In the genomic region with DNA sequence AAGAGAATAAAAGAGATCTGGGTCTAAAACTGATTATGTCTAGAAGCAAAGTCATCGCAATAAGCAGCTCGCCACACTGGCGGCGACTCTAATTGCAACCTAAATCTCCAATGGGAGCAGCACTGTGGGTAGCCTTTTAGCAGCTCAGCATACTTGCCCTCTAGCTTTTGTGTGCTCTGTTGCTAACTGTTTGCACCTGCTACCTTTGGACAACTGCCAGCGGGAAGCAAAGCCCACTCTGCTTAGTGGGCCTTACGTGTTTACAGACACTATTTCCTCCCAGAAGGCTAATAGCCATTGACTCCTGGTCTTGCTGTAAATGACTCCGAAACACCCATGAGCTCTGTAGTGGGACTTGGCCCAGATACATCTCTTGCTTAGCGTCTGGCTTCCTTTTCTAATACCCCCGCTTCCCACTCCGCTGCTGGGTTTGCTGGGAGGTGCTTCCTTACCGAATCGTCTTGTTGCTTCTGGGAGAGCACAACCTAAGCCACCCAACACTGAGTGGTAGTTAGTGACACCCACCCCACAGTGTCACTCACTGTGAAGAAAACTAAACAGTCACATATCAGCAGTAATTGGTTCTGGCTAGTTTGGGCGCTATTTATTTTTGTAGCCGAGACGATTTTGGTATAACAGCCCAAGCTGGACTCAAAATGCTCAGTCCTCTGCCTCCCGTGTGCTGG, we compare ENCODE assay signal across 9 mouse cellular contexts. TPM values are rescaled to one million over a fixed set of nuclear protein-coding genes. Genes with fewer than 3 reads are reported as not detected.
DNase-seq lines count a peak whose midpoint lies in the region; ATAC-seq and TF ChIP-seq lines count a peak whose summit lies in the region.
"Had no signal": no experiment of that assay in that cellular context is flagged by ENCODE, and none has a peak within 500 bp of the region (broad histone marks: within the 10 kb centered on the region; RNA-seq: fewer than 3 reads in every experiment).

No protein-coding gene starts in this region.

- no peak overlapping the region for H3K9ac ChIP-seq in embryonic facial prominence, embryonic 11.5 days (replicated peaks; ENCODE audit: low read length)
- no peak overlapping the region for H3K9ac ChIP-seq in hindbrain, embryonic 13.5 days
- no peak overlapping the region for H3K9ac ChIP-seq in midbrain, embryonic 14.5 days (replicated peaks; ENCODE audit: low read length)
- H3K9ac ChIP-seq: liver, embryonic 12.5 days had no signal

- H3K27ac ChIP-seq in layer of hippocampus, adult 2 months = 0 out of 2 replicates have a peak overlapping the region, but pooled peaks have one; percentile 14
- H3K27ac ChIP-seq in embryonic facial prominence, embryonic 11.5 days (replicated peaks; ENCODE audit: low read depth, low read length) = no peak overlapping the region
- H3K27ac ChIP-seq in hindbrain, embryonic 13.5 days = peak overlapping the region; percentile 73
- peak overlapping the region; percentile 46; the same call in 1 of the 2 replicates for H3K27ac ChIP-seq in midbrain, embryonic 14.5 days (replicated peaks; ENCODE audit: low read depth, low read length)
- H3K27ac ChIP-seq: liver, embryonic 12.5 days had no signal

- no peaks in the 10 kb centered on the region for H3K36me3 ChIP-seq in embryonic facial prominence, embryonic 11.5 days (replicated peaks; ENCODE audit: control insufficient read depth, insufficient read depth, low read depth, low read length)
- no peaks in the 10 kb centered on the region for H3K36me3 ChIP-seq in hindbrain, embryonic 13.5 days
- H3K36me3 ChIP-seq in midbrain, embryonic 14.5 days (ENCODE audit: control insufficient read depth, insufficient read depth, low read length) = no peaks in the 10 kb centered on the region
- H3K36me3 ChIP-seq: liver, embryonic 12.5 days had no signal

- no peaks in the 10 kb centered on the region for H3K9me3 ChIP-seq in embryonic facial prominence, embryonic 11.5 days (replicated peaks; ENCODE audit: control insufficient read depth, low read length)
- no peaks in the 10 kb centered on the region for H3K9me3 ChIP-seq in hindbrain, embryonic 13.5 days
- H3K9me3 ChIP-seq in midbrain, embryonic 14.5 days (ENCODE audit: control insufficient read depth, low read length) = no peaks in the 10 kb centered on the region
- H3K9me3 ChIP-seq: liver, embryonic 12.5 days had no signal

- DNase-seq in layer of hippocampus, adult 2 months (ENCODE audit: low spot score in 2 of 2) = peak in 1 of 2 experiments; percentile 12
- DNase-seq in layer of hippocampus, adult 9-10 months (ENCODE audit: low spot score) = no peak
- DNase-seq in embryonic facial prominence, embryonic 11.5 days (ENCODE audit: low spot score) = peak; percentile 38
- peak; percentile 83 for DNase-seq in midbrain, embryonic 14.5 days
- DNase-seq in adrenal gland, postnatal 36 days = no peak
- DNase-seq in spleen, postnatal 14 days (ENCODE audit: low spot score in 2 of 2) = no peak
- DNase-seq in frontal cortex, adult 2 months (ENCODE audit: extremely low spot score in 1 of 2, low spot score in 1 of 2) = no peak

- no peak for TF ChIP-seq CTCF in layer of hippocampus, adult 2 months (conservative IDR thresholded peaks at IDR 0.05)

- no peak overlapping the region for H3K4me2 ChIP-seq in embryonic facial prominence, embryonic 11.5 days (ENCODE audit: low read depth, low read length)
- peak overlapping the region; percentile 17; the same call in 1 of the 2 replicates for H3K4me2 ChIP-seq in hindbrain, embryonic 13.5 days
- peak overlapping the region; percentile 9; the same call in 1 of the 2 replicates for H3K4me2 ChIP-seq in midbrain, embryonic 14.5 days (ENCODE audit: low read length)
- H3K4me2 ChIP-seq: liver, embryonic 12.5 days had no signal

- WGBS in embryonic facial prominence, embryonic 11.5 days = 63% methylated on average over 16 of the region's 16 CpGs
- WGBS in hindbrain, embryonic 13.5 days = 47% methylated on average over 16 of the region's 16 CpGs
- 52% methylated on average over 16 of the region's 16 CpGs for WGBS in midbrain, embryonic 14.5 days

- H3K27me3 ChIP-seq in embryonic facial prominence, embryonic 11.5 days (ENCODE audit: control insufficient read depth, insufficient read depth, low read length) = no peaks in the 10 kb centered on the region
- H3K27me3 ChIP-seq in hindbrain, embryonic 13.5 days = no peaks in the 10 kb centered on the region
- no peaks in the 10 kb centered on the region for H3K27me3 ChIP-seq in midbrain, embryonic 14.5 days (ENCODE audit: control insufficient read depth, insufficient read depth, low read length)
- H3K27me3 ChIP-seq: liver, embryonic 12.5 days had no signal

- no peaks in the 10 kb centered on the region for H3K4me1 ChIP-seq in embryonic facial prominence, embryonic 11.5 days (ENCODE audit: control insufficient read depth, insufficient read depth, low read length)
- H3K4me1 ChIP-seq in hindbrain, embryonic 13.5 days (replicated peaks) = peaks cover 12% of the 10 kb centered on the region; the same call in 1 of the 2 replicates
- peaks cover 5% of the 10 kb centered on the region; the same call in 1 of the 2 replicates for H3K4me1 ChIP-seq in midbrain, embryonic 14.5 days (ENCODE audit: control insufficient read depth, insufficient read depth, low read length)
- H3K4me1 ChIP-seq: liver, embryonic 12.5 days had no signal

- no peak overlapping the region for H3K4me3 ChIP-seq in layer of hippocampus, adult 2 months
- no peak overlapping the region for H3K4me3 ChIP-seq in embryonic facial prominence, embryonic 11.5 days (ENCODE audit: low read depth, low read length)
- no peak overlapping the region for H3K4me3 ChIP-seq in hindbrain, embryonic 13.5 days
- no peak overlapping the region for H3K4me3 ChIP-seq in midbrain, embryonic 14.5 days (replicated peaks; ENCODE audit: low read depth, low read length)
- H3K4me3 ChIP-seq: liver, embryonic 12.5 days had no signal

- ATAC-seq in embryonic facial prominence, embryonic 11.5 days (replicated peaks; ENCODE audit: insufficient number of reproducible peaks, low FRiP score, low TSS enrichment, low read depth) = no peak; the same call in 1 of the 2 replicates
- peak; percentile 92 for ATAC-seq in hindbrain, embryonic 13.5 days (ENCODE audit: low FRiP score)
- ATAC-seq in midbrain, embryonic 14.5 days (ENCODE audit: low FRiP score, low TSS enrichment) = peak; percentile 76
- ATAC-seq: liver, embryonic 12.5 days had no signal

RNA-seq across cellular contexts. Expression of a gene that starts 28.1 kb away (rescaled TPM):
- total RNA-seq in layer of hippocampus, adult 2 months (2021) = 100 to 1,000 TPM; 130 to 131 TPM
- polyA plus RNA-seq in embryonic facial prominence, embryonic 11.5 days (2014; fragmentation: Nextera tagmentation; extraction: Ambion mirVana) = 171 and 179 TPM in 2 replicates
- polyA plus RNA-seq in hindbrain, embryonic 13.5 days (2015; fragmentation: Nextera tagmentation; extraction: Ambion mirVana) = 210 and 215 TPM in 2 replicates
- 199 and 214 TPM in 2 replicates for polyA plus RNA-seq in midbrain, embryonic 14.5 days (2014; fragmentation: Nextera tagmentation; extraction: Ambion mirVana)
- 10 to 100 TPM in 1 of 2 experiments, 1 to 10 TPM in 1; 9.2 to 16.0 TPM for total RNA-seq in adrenal gland, postnatal 36 days (2021)
- 198 and 207 TPM in 2 replicates for polyA plus RNA-seq in frontal cortex, adult 2 months (2012; rRNA removed)

RNA-seq across cellular contexts. Expression of a gene that starts 56.9 kb away (rescaled TPM):
- total RNA-seq in layer of hippocampus, adult 2 months (2021) = 10 to 100 TPM; 38.0 to 40.2 TPM
- 35.7 and 36.6 TPM in 2 replicates for polyA plus RNA-seq in embryonic facial prominence, embryonic 11.5 days (2014; fragmentation: Nextera tagmentation; extraction: Ambion mirVana)
- polyA plus RNA-seq in hindbrain, embryonic 13.5 days (2015; fragmentation: Nextera tagmentation; extraction: Ambion mirVana) = 112 and 116 TPM in 2 replicates
- 99.6 and 132 TPM in 2 replicates for polyA plus RNA-seq in midbrain, embryonic 14.5 days (2014; fragmentation: Nextera tagmentation; extraction: Ambion mirVana)
- total RNA-seq in adrenal gland, postnatal 36 days (2021) = 10 to 100 TPM; 44.9 to 49.9 TPM
- 26.7 and 34.3 TPM in 2 replicates for polyA plus RNA-seq in frontal cortex, adult 2 months (2012; rRNA removed)

RNA-seq across cellular contexts. Expression of a gene that starts 57.0 kb away (rescaled TPM):
- total RNA-seq in layer of hippocampus, adult 2 months (2021) = 10 to 100 TPM; 28.0 to 28.2 TPM
- polyA plus RNA-seq in embryonic facial prominence, embryonic 11.5 days (2014; fragmentation: Nextera tagmentation; extraction: Ambion mirVana) = 53.1 and 55.3 TPM in 2 replicates
- polyA plus RNA-seq in hindbrain, embryonic 13.5 days (2015; fragmentation: Nextera tagmentation; extraction: Ambion mirVana) = 46.2 and 47.9 TPM in 2 replicates
- polyA plus RNA-seq in midbrain, embryonic 14.5 days (2014; fragmentation: Nextera tagmentation; extraction: Ambion mirVana) = 38.7 and 42.6 TPM in 2 replicates
- total RNA-seq in adrenal gland, postnatal 36 days (2021) = 10 to 100 TPM; 50.2 to 60.1 TPM
- 24.1 and 25.2 TPM in 2 replicates for polyA plus RNA-seq in frontal cortex, adult 2 months (2012; rRNA removed)

Comparison
In these comparisons a context has a peak if more than half of its experiments do, and no peak if none do; other contexts are left out.
1. DNase-seq: peak in embryonic facial prominence, embryonic 11.5 days (single experiment) and midbrain, embryonic 14.5 days (single experiment); none in layer of hippocampus, adult 9-10 months (single experiment), adrenal gland, postnatal 36 days (0 of 2), spleen, postnatal 14 days (0 of 2) and frontal cortex, adult 2 months (0 of 2).